Mouse (Mus musculus): ENCODE data around the gene Rft1. TPM values are rescaled to one million over a fixed set of nuclear protein-coding genes. Genes with fewer than 3 reads are reported as not detected.

Gene Rft1
- total and polyA plus RNA-seq, 3 experiments, result 9.1 to 11.3 TPM; not detected in 1

GRCm38 (mm10) chr14:30626756-30627742 is 27.1 kb upstream of the Rft1 start:
- peak; percentile 92 for DNase-seq (ENCODE audit: low read depth, low spot score)
- H3K27me3 ChIP-seq (ENCODE audit: control insufficient read depth in 1 of 2, insufficient read depth in 2 of 2, low read length in 2 of 2), result no peaks in the 10 kb centered on the region
- peak overlapping the region; percentile 76 for H3K9ac ChIP-seq (ENCODE audit: control insufficient read depth, low read depth, low read length, poor library complexity, severe bottlenecking)
- H3K9me3 ChIP-seq (replicated peaks; ENCODE audit: insufficient read depth, low read length), result no peaks in the 10 kb centered on the region
- peaks cover 19 to 42% of the 10 kb centered on the region in 2 experiments for H3K4me1 ChIP-seq (ENCODE audit: control insufficient read depth in 1 of 2, insufficient read depth in 2 of 2, low read length in 2 of 2)
- H3K4me3 ChIP-seq (ENCODE audit: control insufficient read depth in 1 of 2, insufficient read depth in 1 of 2, low read depth in 2 of 2, low read length in 2 of 2), result peak overlapping the region; percentile 84 to 87
- H3K36me3 ChIP-seq (ENCODE audit: control insufficient read depth in 1 of 2, insufficient read depth in 2 of 2, low read length in 2 of 2), result peaks cover 0 to 23% of the 10 kb centered on the region in 2 experiments; a peak in 2 of 4 replicates
- H3K27ac ChIP-seq (ENCODE audit: control insufficient read depth, low read depth, low read length), result peak overlapping the region; percentile 80
- peaks cover 22% of the 10 kb centered on the region for H3K79me2 ChIP-seq (ENCODE audit: control insufficient read depth, insufficient read depth, low read length, poor library complexity)
- TF ChIP-seq POLR2A (IDR thresholded peaks at IDR 0.05; ENCODE audit: control insufficient read depth in 1 of 2, insufficient read depth in 1 of 2, low read depth in 1 of 2, low read length in 2 of 2, poor library complexity in 1 of 2) (no peak), BHLHE40 (IDR thresholded peaks at IDR 0.05; ENCODE audit: borderline replicate concordance, low read depth, low read length) (no peak), KAT2A (conservative IDR thresholded peaks at IDR 0.05; ENCODE audit: low read depth, low read length) (no peak), CHD1 (IDR thresholded peaks at IDR 0.05; ENCODE audit: low read depth, low read length) (0 out of 2 replicates have a peak, but pooled peaks have one; percentile 17), MAFK (IDR thresholded peaks at IDR 0.05; ENCODE audit: borderline replicate concordance, low read depth, low read length) (peak; percentile 73; the same call in 1 of the 2 replicates), TBP (IDR thresholded peaks at IDR 0.05; ENCODE audit: low read depth, low read length) (peak; percentile 97), ZC3H11A (IDR thresholded peaks at IDR 0.05; ENCODE audit: low read depth, low read length) (no peak), MAX (IDR thresholded peaks at IDR 0.05; ENCODE audit: low read length) (0 out of 2 replicates have a peak, but pooled peaks have one; percentile 3), MEF2A (IDR thresholded peaks at IDR 0.05; ENCODE audit: extremely low read depth, insufficient replicate concordance, low read depth, low read length, poor library complexity, severe bottlenecking) (no peak), ZNF384 (IDR thresholded peaks at IDR 0.05; ENCODE audit: low read depth, low read length) (peak; percentile 90), NRF1 (IDR thresholded peaks at IDR 0.05; ENCODE audit: insufficient read depth, low read depth, low read length, poor library complexity, severe bottlenecking) (no peak), SIN3A (IDR thresholded peaks at IDR 0.05; ENCODE audit: low read length) (peak; percentile 61), GATA1 (IDR thresholded peaks at IDR 0.05; ENCODE audit: low read depth, low read length) (peak; percentile 44; the same call in 1 of the 2 replicates), TCF12 (IDR thresholded peaks at IDR 0.05; ENCODE audit: low read depth, low read length) (no peak), RCOR1 (IDR thresholded peaks at IDR 0.05; ENCODE audit: low read depth, low read length) (peak; percentile 72), MYC (IDR thresholded peaks at IDR 0.05; ENCODE audit: low read depth, low read length) (peak; percentile 46; the same call in 1 of the 2 replicates), ETS1 (IDR thresholded peaks at IDR 0.05; ENCODE audit: low read depth, low read length) (peak; percentile 35; the same call in 1 of the 2 replicates), JUND (IDR thresholded peaks at IDR 0.05; ENCODE audit: low read depth, low read length) (peak; percentile 19; the same call in 1 of the 2 replicates), MXI1 (IDR thresholded peaks at IDR 0.05; ENCODE audit: low read depth, low read length) (0 out of 2 replicates have a peak, but pooled peaks have one; percentile 14), ELF1 (IDR thresholded peaks at IDR 0.05; ENCODE audit: low read depth, low read length) (no peak), EP300 (IDR thresholded peaks at IDR 0.05; ENCODE audit: low read depth in 1 of 2, low read length in 2 of 2) (peak; percentile 53 to 87), ZKSCAN1 (IDR thresholded peaks at IDR 0.05; ENCODE audit: low read depth, low read length) (no peak; the same call in 1 of the 2 replicates), MAZ (IDR thresholded peaks at IDR 0.05; ENCODE audit: low read depth, low read length) (peak; percentile 73), HCFC1 (IDR thresholded peaks at IDR 0.05; ENCODE audit: low read depth, low read length) (no peak; the same call in 1 of the 2 replicates)
